Mouse (Mus musculus) MEL (cell line): ENCODE measurements around the gene Fam169b. TPM values are rescaled to one million over a fixed set of nuclear protein-coding genes. Genes with fewer than 3 reads are reported as not detected.

Source experiments
- DNase-seq: peaks from one replicate; pipeline ENCODE4 v3.0.0; 2011; ENCODE audit warnings: low read depth, low spot score
- H3K27ac ChIP-seq: 2 replicates; pipeline ENCODE4 v1.5.1; 2012; ENCODE audit warnings: low read depth, mild to moderate bottlenecking, control low read depth, low read length, moderate library complexity; ENCODE audit not compliant: control insufficient read depth
- H3K27me3 ChIP-seq, 2 experiments: fragments of 150-350 bp in 1 of 2; sonication (generic) in 1 of 2; 2 replicates each; pipeline ENCODE4 v1.6.1; 2012; ENCODE audit warnings: low read length in 2 of 2, mild to moderate bottlenecking in 2 of 2, improper control_type of control experiment in 1 of 2, moderate library complexity in 1 of 2; ENCODE audit not compliant: insufficient read depth in 2 of 2, control insufficient read depth in 1 of 2
- H3K36me3 ChIP-seq, 2 experiments: 2 replicates each; pipeline ENCODE4 v1.6.1; 2012 to 2014; ENCODE audit warnings: low read length in 2 of 2, improper control_type of control experiment in 1 of 2, inconsistent platforms in 1 of 2, mild to moderate bottlenecking in 1 of 2; ENCODE audit not compliant: insufficient read depth in 2 of 2, control insufficient read depth in 1 of 2
- H3K4me1 ChIP-seq, 2 experiments: fragments of 150-350 bp in 1 of 2; sonication (generic) in 1 of 2; 2 replicates each; pipeline ENCODE4 v1.6.1; 2012; ENCODE audit warnings: low read length in 2 of 2, improper control_type of control experiment in 1 of 2, mild to moderate bottlenecking in 1 of 2; ENCODE audit not compliant: insufficient read depth in 2 of 2, control insufficient read depth in 1 of 2
- H3K4me3 ChIP-seq, 2 experiments: fragments of 150-350 bp in 1 of 2; sonication (generic) in 1 of 2; 2 replicates each; pipeline ENCODE4 v1.5.1; 2012; ENCODE audit warnings: low read depth in 2 of 2, low read length in 2 of 2, mild to moderate bottlenecking in 2 of 2, moderate library complexity in 2 of 2, control low read depth in 1 of 2, improper control_type of control experiment in 1 of 2; ENCODE audit not compliant: control insufficient read depth in 1 of 2, insufficient read depth in 1 of 2
- H3K79me2 ChIP-seq: 2 replicates; pipeline ENCODE4 v1.6.1; 2012; ENCODE audit warnings: mild to moderate bottlenecking, low read length, moderate library complexity; ENCODE audit not compliant: control insufficient read depth, poor library complexity, insufficient read depth
- H3K9ac ChIP-seq: 2 replicates; pipeline ENCODE4 v1.6.1; 2012; ENCODE audit warnings: low read depth, mild to moderate bottlenecking, control low read depth, low read length, moderate library complexity; ENCODE audit not compliant: control insufficient read depth, poor library complexity, severe bottlenecking
- H3K9me3 ChIP-seq: fragments of 150-350 bp; sonication (generic); replicated peaks from 2 replicates; pipeline ENCODE4 v1.6.1; 2012; ENCODE audit warnings: mild to moderate bottlenecking, low read length, improper control_type of control experiment, moderate library complexity; ENCODE audit not compliant: insufficient read depth
- CHD2 ChIP-seq: IDR thresholded peaks from 2 replicates; pipeline ENCODE4 v1.6.1; 2011; ENCODE audit warnings: low read length, improper control_type of control experiment
- CTCF ChIP-seq, 3 experiments: IDR thresholded peaks in 2 of 3; conservative IDR thresholded peaks in 1 of 3; 2 replicates each; pipeline ENCODE4 v1.5.1; 2011 to 2012; ENCODE audit warnings: low read length in 3 of 3, low read depth in 2 of 3, mild to moderate bottlenecking in 2 of 3, improper control_type of control experiment in 1 of 3, inconsistent platforms in 1 of 3, mixed read lengths in 1 of 3, moderate library complexity in 1 of 3; ENCODE audit not compliant: control insufficient read depth in 1 of 3, insufficient read depth in 1 of 3, poor library complexity in 1 of 3, severe bottlenecking in 1 of 3
- ELF1 ChIP-seq: IDR thresholded peaks from 2 replicates; pipeline ENCODE4 v1.6.1; 2014; ENCODE audit warnings: low read depth, mild to moderate bottlenecking, inconsistent platforms, low read length, improper control_type of control experiment, moderate library complexity
- JUND ChIP-seq: IDR thresholded peaks from 2 replicates; pipeline ENCODE4 v1.6.1; 2011; ENCODE audit warnings: low read depth, mild to moderate bottlenecking, improper control_type of control experiment, low read length
- KAT2A ChIP-seq: conservative IDR thresholded peaks from 2 replicates; pipeline ENCODE4 v1.6.1; 2012; ENCODE audit warnings: low read depth, low read length, improper control_type of control experiment, inconsistent platforms
- MEF2A ChIP-seq: IDR thresholded peaks from 2 replicates; pipeline ENCODE4 v1.6.1; 2014; ENCODE audit warnings: low read depth, mild to moderate bottlenecking, inconsistent platforms, low read length, improper control_type of control experiment; ENCODE audit not compliant: poor library complexity, insufficient replicate concordance, severe bottlenecking; ENCODE audit errors: extremely low read depth
- MXI1 ChIP-seq: IDR thresholded peaks from 2 replicates; pipeline ENCODE4 v1.6.1; 2011; ENCODE audit warnings: mild to moderate bottlenecking, low read depth, low read length, improper control_type of control experiment
- MYB ChIP-seq: IDR thresholded peaks from 2 replicates; pipeline ENCODE4 v1.6.1; 2011; ENCODE audit warnings: mild to moderate bottlenecking, low read depth, low read length, improper control_type of control experiment
- NELFE ChIP-seq: IDR thresholded peaks from 2 replicates; pipeline ENCODE4 v1.6.1; 2011; ENCODE audit warnings: low read depth, low read length, improper control_type of control experiment
- POLR2AphosphoS2 ChIP-seq: IDR thresholded peaks from 2 replicates; pipeline ENCODE4 v1.6.1; 2011; ENCODE audit warnings: low read length, improper control_type of control experiment
- RAD21 ChIP-seq: IDR thresholded peaks from 2 replicates; pipeline ENCODE4 v1.6.1; 2011; ENCODE audit warnings: mild to moderate bottlenecking, low read depth, low read length, improper control_type of control experiment
- SMC3 ChIP-seq: IDR thresholded peaks from 2 replicates; pipeline ENCODE4 v1.6.1; 2011; ENCODE audit warnings: low read depth, low read length, improper control_type of control experiment
- UBTF ChIP-seq: IDR thresholded peaks from 2 replicates; pipeline ENCODE4 v1.6.1; 2012; ENCODE audit warnings: low read depth, mild to moderate bottlenecking, inconsistent platforms, low read length, improper control_type of control experiment, moderate library complexity, borderline replicate concordance; ENCODE audit not compliant: insufficient read depth
- USF1 ChIP-seq: IDR thresholded peaks from 2 replicates; pipeline ENCODE4 v1.6.1; 2014; ENCODE audit warnings: low read depth, mild to moderate bottlenecking, inconsistent platforms, low read length, improper control_type of control experiment, moderate library complexity
- ZC3H11A ChIP-seq: IDR thresholded peaks from 2 replicates; pipeline ENCODE4 v1.6.1; 2012; ENCODE audit warnings: low read depth, mild to moderate bottlenecking, inconsistent platforms, low read length, improper control_type of control experiment
- ZKSCAN1 ChIP-seq: IDR thresholded peaks from 2 replicates; pipeline ENCODE4 v1.6.1; 2012; ENCODE audit warnings: low read depth, mild to moderate bottlenecking, inconsistent platforms, low read length, improper control_type of control experiment, moderate library complexity
- ZNF384 ChIP-seq: IDR thresholded peaks from 2 replicates; pipeline ENCODE4 v1.6.1; 2012; ENCODE audit warnings: low read depth, mild to moderate bottlenecking, inconsistent platforms, low read length, improper control_type of control experiment
- polyA plus RNA-seq, 2 experiments: library from polyadenylated mRNA; stranded (reverse) in 1 of 2; unstranded in 1 of 2; fragments of >175 nt in 1 of 2; fragments of >200 nt in 1 of 2; gene quantifications; 2 replicates each; pipeline versions ENCODE4 v1.2.1 to v1.2.4; 2012; ENCODE audit warnings: low replicate concordance in 2 of 2, low read depth in 1 of 2; ENCODE audit not compliant: insufficient read length in 2 of 2, insufficient read depth in 1 of 2, missing spikeins in 1 of 2
- total RNA-seq: library from RNA; depleted of rRNA; stranded (reverse); fragments of 300-350 nt; gene quantifications from 2 replicates; pipeline ENCODE4 v1.2.3, GENCODE M21; 2012

The Fam169b gene
- total and polyA plus RNA-seq, 3 experiments: not detected

GRCm38 (mm10) chr7:68369694-68370093 is 96.1 kb downstream of the Fam169b start (continued):
- no peak for TF ChIP-seq ZKSCAN1
- TF ChIP-seq CTCF (IDR thresholded peaks at IDR 0.05 in 2 of 3, conservative IDR thresholded peaks at IDR 0.05 in 1 of 3; ENCODE audit: control insufficient read depth in 1 of 3, insufficient read depth in 1 of 3, low read depth in 2 of 3, low read length in 3 of 3, poor library complexity in 1 of 3, severe bottlenecking in 1 of 3): peak; percentile 71 to 90 (median 78)
- peak; percentile 61 for TF ChIP-seq RAD21
- no peak for TF ChIP-seq MYB

DNA sequence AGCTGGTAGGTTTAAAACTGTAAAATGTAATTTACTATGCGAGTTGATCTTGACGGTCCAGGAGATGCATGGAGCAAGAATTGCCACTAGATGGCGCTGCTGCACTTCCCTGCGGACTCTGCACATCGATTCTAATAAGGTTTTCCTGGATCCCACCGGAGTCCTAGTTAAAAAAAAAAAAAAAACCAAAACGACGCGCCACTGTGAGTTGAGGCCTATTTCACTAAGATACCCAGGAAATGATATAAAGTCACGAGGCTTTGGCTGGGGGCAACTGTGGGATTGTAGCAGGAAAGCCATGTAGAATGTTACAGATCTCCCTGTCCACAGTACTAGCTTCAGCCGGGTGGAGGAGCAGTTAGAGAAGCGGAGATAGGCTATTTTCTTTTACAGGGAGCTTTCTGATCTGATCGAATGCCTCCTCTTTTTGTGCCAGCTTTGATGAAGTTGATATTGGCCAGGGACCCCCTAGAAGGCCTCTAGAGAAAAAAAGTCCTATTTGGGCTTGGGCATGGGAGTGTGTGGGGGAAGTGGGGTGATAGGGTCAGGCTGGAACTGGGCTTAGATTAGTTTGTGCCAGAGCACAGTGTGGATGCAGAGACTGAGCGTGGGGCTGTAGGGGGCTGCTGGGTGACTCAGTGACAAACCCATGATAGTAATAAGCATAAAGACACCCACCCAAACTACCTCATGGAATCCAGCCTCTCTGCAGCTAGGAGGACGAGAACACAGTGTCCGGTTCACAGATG is 100.6 kb downstream of the Fam169b start:
- no peak for TF ChIP-seq ZKSCAN1
- 0 out of 2 replicates have a peak, but pooled peaks have one; percentile 20 for TF ChIP-seq ZC3H11A
- peak; percentile 71 to 90 (median 84) for TF ChIP-seq CTCF (IDR thresholded peaks at IDR 0.05 in 2 of 3, conservative IDR thresholded peaks at IDR 0.05 in 1 of 3; ENCODE audit: control insufficient read depth in 1 of 3, insufficient read depth in 1 of 3, low read depth in 2 of 3, low read length in 3 of 3, poor library complexity in 1 of 3, severe bottlenecking in 1 of 3)
- TF ChIP-seq SMC3: peak; percentile 45
- TF ChIP-seq ELF1: no peak
- TF ChIP-seq USF1: no peak
- TF ChIP-seq RAD21: peak; percentile 74
- TF ChIP-seq NELFE: no peak
- no peaks in the 10 kb centered on the region for H3K36me3 ChIP-seq
- DNase-seq: peak; percentile 57

GRCm38 (mm10) chr7:68382187-68382586 is 108.5 kb downstream of the Fam169b start:
- Histone ChIP-seq H3K4me3 (no peak overlapping the region), H3K27me3 (no peaks in the 10 kb centered on the region)

More for the DNA sequence above, 100.6 kb downstream of the Fam169b start:
- H3K27me3 ChIP-seq: no peaks in the 10 kb centered on the region
- H3K4me3 ChIP-seq: no peak overlapping the region
- H3K9me3 ChIP-seq: no peaks in the 10 kb centered on the region
- no peak overlapping the region for H3K27ac ChIP-seq
- H3K4me1 ChIP-seq: no peaks in the 10 kb centered on the region
- no peak overlapping the region for H3K9ac ChIP-seq
- H3K79me2 ChIP-seq: no peaks in the 10 kb centered on the region

More at GRCm38 (mm10) chr7:68382187-68382586, 108.5 kb downstream of the Fam169b start:
- no peak for TF ChIP-seq UBTF
- no peak for TF ChIP-seq JUND
- no peak for TF ChIP-seq MXI1
- TF ChIP-seq POLR2AphosphoS2: no peak
- TF ChIP-seq MEF2A: no peak
- TF ChIP-seq KAT2A: no peak
- no peak for TF ChIP-seq ELF1
- no peak for TF ChIP-seq CHD2
- no peak for TF ChIP-seq CTCF (IDR thresholded peaks at IDR 0.05 in 2 of 3, conservative IDR thresholded peaks at IDR 0.05 in 1 of 3; ENCODE audit: control insufficient read depth in 1 of 3, insufficient read depth in 1 of 3, low read depth in 2 of 3, low read length in 3 of 3, poor library complexity in 1 of 3, severe bottlenecking in 1 of 3)
- TF ChIP-seq RAD21: no peak
- TF ChIP-seq ZNF384: no peak
- no peak for DNase-seq
- Histone ChIP-seq H3K79me2 (no peaks in the 10 kb centered on the region), H3K36me3 (no peaks in the 10 kb centered on the region), H3K27ac (no peak overlapping the region), H3K9me3 (no peaks in the 10 kb centered on the region), H3K9ac (no peak overlapping the region), H3K4me1 (no peaks in the 10 kb centered on the region)
